Comparison of ENCODE assay signal across 20 mouse cellular contexts in genomic region chr17:77874497-77874896, GRCm38 (mm10).
A peak's percentile ranks its signal among the peaks of the same experiment; 100 is the strongest.
DNase-seq lines count a peak whose midpoint lies in the region; TF ChIP-seq lines count a peak whose summit lies in the region.
"Had no signal": no experiment of that assay in that cellular context is flagged by ENCODE, and none has a peak within 500 bp of the region (broad histone marks: within the 10 kb centered on the region; RNA-seq: fewer than 3 reads in every experiment).

No protein-coding gene starts in this region.

- H3K4me3 ChIP-seq in layer of hippocampus, adult 2 months, result no peak overlapping the region
- H3K4me3 ChIP-seq in cortical plate, adult 2 months (ENCODE audit: insufficient read depth, low read length), result no peak overlapping the region
- H3K4me3 ChIP-seq: embryonic facial prominence, embryonic 10.5 days; embryonic facial prominence, embryonic 12.5 days; forebrain, embryonic 13.5 days; forebrain, embryonic 15.5 days had no signal

- no peaks in the 10 kb centered on the region for H3K4me1 ChIP-seq in cortical plate, adult 2 months (ENCODE audit: control insufficient read depth, insufficient read depth, low read length)
- H3K4me1 ChIP-seq: embryonic facial prominence, embryonic 10.5 days; embryonic facial prominence, embryonic 12.5 days; forebrain, embryonic 13.5 days; forebrain, embryonic 15.5 days had no signal

- H3K27ac ChIP-seq in layer of hippocampus, adult 2 months, result peak overlapping the region; percentile 74
- peak overlapping the region; percentile 56; the same call in 1 of the 2 replicates for H3K27ac ChIP-seq in cortical plate, adult 2 months (ENCODE audit: insufficient read depth, low read length)
- H3K27ac ChIP-seq: embryonic facial prominence, embryonic 10.5 days; embryonic facial prominence, embryonic 12.5 days; forebrain, embryonic 13.5 days; forebrain, embryonic 15.5 days had no signal

- TF ChIP-seq POLR2A in cortical plate, adult 2 months (IDR thresholded peaks at IDR 0.05; ENCODE audit: extremely low read depth, insufficient read depth, low read length), result no peak

- no peak for DNase-seq in layer of hippocampus, adult 2 months (ENCODE audit: low spot score in 2 of 2)
- no peak for DNase-seq in layer of hippocampus, adult 8-10 months (ENCODE audit: low spot score in 2 of 2)
- DNase-seq in brain, adult 2 months (ENCODE audit: low read depth, low spot score), result peak; percentile 40
- peak; percentile 39 for DNase-seq in telencephalon, adult 2 months (ENCODE audit: low read depth, low spot score)
- DNase-seq in natural killer cell, adult 2 months (ENCODE audit: low spot score in 2 of 2), result no peak
- DNase-seq in kidney, adult 9 months, result no peak
- DNase-seq: adrenal gland, adult 2 months; adrenal gland, postnatal 10 days; adrenal gland, postnatal 25 days; cerebellum, adult 18-20 months; cerebellum, adult 8-10 months; cerebellum, adult 9-11 months; cerebellum, postnatal 14 days; cerebellum, postnatal 36 days; forebrain, postnatal 0 days had no signal

- no peak for TF ChIP-seq CTCF in layer of hippocampus, adult 2 months (conservative IDR thresholded peaks at IDR 0.05)
- TF ChIP-seq CTCF in cortical plate, adult 2 months (IDR thresholded peaks at IDR 0.05; ENCODE audit: extremely low read depth, insufficient read depth, low read length), result no peak

Comparison
In these comparisons a context has a peak if more than half of its experiments do, and no peak if none do; other contexts are left out.
1. DNase-seq: peak in brain, adult 2 months (single experiment) and telencephalon, adult 2 months (single experiment); none in layer of hippocampus, adult 2 months (0 of 2), layer of hippocampus, adult 8-10 months (0 of 2), natural killer cell, adult 2 months (0 of 2) and kidney, adult 9 months (single experiment).